Mouse (Mus musculus): ENCODE results near the gene Spef2. TPM values are rescaled to one million over a fixed set of nuclear protein-coding genes. Genes with fewer than 3 reads are reported as not detected.
"Not testable (repeated sequence)": the region's sequence is repeated elsewhere in the genome, so short reads cannot be mapped to it uniquely, and the experiment has no call there.

The Spef2 gene
- total RNA-seq, 2 experiments from 2014 or later, result 0.48 to 0.50 TPM

- no peak for DNase-seq (ENCODE audit: low spot score in 2 of 2)
- intact Hi-C loops (cut with DNase I), result no loop called here
Measured at GRCm38 (mm10) chr15:9677343-9678036, 71.2 kb downstream of the Spef2 start.

DNA sequence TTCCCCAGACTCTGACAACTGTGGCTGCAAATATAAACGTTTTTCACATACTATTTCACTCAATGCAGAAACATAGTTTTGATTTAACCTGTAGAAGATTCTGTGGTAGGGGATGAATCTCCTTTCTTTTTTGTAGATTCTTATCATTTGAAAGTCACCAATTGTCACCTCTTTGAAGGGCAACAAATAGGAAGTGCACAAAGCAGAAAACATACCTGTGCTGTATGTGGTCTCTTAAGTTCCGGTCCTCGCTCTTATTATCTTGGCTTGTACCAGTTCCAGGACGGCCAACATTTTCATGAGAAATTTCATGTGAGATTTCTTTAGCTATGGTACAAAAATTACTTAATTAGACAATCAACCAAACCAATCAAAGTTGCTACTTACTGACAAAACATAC, 80.1 kb downstream of the Spef2 start:
- DNase-seq (ENCODE audit: low spot score in 2 of 2), result no peak
- intact Hi-C loops (cut with DNase I), result no loop called here

DNA sequence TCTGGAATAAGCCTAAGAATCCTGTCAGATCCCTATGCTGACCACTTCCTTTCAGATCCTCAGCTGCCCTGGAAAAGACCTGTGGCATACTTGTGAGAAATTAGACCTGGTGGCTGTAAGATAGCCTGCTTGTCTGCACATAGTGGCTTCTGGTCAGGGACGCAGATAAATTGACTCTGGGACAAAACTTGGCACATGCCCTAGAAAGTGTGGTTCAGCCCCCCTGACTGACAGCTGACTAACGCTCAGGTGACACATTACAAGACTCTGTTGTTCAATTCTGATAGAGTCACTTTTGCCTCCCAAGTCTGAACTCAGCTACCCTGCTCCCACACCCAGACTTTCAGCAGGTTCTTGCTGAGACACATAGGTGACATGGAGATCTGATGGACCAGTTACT, 83.7 kb downstream of the Spef2 start:
- DNase-seq (ENCODE audit: low spot score in 2 of 2); intact Hi-C loops (cut with DNase I): not testable (repeated sequence)

- intact Hi-C loops (cut with DNase I), result no loop called here
Measured at GRCm38 (mm10) chr15:9661215-9661614, 87.5 kb downstream of the Spef2 start.

GRCm38 (mm10) chr15:9634471-9634870, 114.2 kb downstream of the Spef2 start:
- DNase-seq (ENCODE audit: low spot score in 2 of 2), result peak; percentile 4 to 11
- intact Hi-C loops (cut with DNase I), result no loop called here

More at GRCm38 (mm10) chr15:9661215-9661614, 87.5 kb downstream of the Spef2 start:
- no peak for DNase-seq (ENCODE audit: low spot score in 2 of 2)

DNA sequence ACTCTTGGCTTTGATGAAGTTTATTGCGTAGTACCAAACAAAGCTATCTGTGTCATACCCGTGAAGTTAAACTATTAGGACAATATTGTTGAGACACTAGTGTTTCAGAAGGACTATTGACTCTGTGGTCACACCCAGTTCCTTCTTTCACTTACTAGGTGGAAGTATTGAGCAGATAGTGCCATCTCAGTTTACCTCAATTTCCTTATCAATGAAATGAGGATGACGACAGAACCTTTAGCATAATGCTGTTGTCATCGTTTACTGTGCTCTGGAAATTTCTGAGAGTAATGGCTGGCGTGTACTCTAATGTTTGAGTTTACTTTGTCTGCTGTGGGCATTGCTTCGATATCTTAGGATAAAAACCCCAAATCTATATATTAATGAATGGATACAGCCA, 117.0 kb downstream of the Spef2 start:
- no peak for DNase-seq (ENCODE audit: low spot score in 2 of 2)
- intact Hi-C loops (cut with DNase I), result no loop called here

DNA sequence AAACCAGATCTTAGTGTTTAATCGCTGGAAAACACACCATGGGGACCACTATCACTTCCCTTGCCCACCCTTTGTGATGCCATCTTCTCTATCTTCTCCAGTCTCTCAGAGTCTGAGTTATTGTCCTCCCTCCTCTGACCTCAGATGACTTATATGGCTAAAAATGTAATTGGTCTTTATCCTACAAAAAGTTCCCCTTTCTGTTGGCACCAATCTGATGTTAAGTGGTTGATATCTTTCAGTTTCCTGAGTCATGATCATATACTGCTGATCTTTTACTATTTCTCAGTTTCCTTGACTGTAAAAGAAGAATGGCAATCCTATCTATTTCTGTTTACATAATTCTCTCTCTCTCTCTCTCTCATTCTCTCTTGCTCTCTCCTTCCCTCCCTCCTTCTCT, 119.0 kb downstream of the Spef2 start:
- no peak for DNase-seq (ENCODE audit: low spot score in 2 of 2)
- intact Hi-C loops (cut with DNase I), result no loop called here

- intact Hi-C loops (cut with DNase I), result no loop called here
- DNase-seq (ENCODE audit: low spot score in 2 of 2), result no peak
Measured at GRCm38 (mm10) chr15:9624619-9625018, 124.0 kb downstream of the Spef2 start.

- DNase-seq (ENCODE audit: low spot score in 2 of 2), result peak in 1 of 2 experiments; percentile 20
- intact Hi-C loops (cut with DNase I), result loop anchor here (2.0 kb wide), 1 partner anchor 153 kb away; no protein-coding TSS in a partner anchor
Measured at GRCm38 (mm10) chr15:9608177-9608576, 140.5 kb downstream of the Spef2 start.

DNA sequence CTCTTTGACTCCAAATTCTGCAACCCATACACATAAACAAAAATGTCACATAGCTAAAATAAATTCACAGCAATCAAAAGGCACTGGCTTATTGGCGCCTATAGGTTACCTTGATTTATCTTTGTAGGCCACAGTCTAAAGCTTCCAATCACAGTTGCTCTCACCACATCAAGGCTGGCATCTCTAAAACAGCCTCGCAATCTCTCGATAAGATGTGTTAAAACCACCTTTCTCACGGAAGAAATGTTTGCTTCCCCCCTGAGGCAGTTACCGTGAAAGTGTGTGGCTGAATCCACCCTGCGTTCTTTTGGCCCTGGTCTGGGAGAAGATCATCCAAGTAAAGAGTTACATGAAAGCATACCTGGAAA, 148.6 kb downstream of the Spef2 start:
- intact Hi-C loops (cut with DNase I), result no loop called here
- no peak for DNase-seq (ENCODE audit: low spot score in 2 of 2)

GRCm38 (mm10) chr15:9599382-9600087, 149.1 kb downstream of the Spef2 start:
- intact Hi-C loops (cut with DNase I), result no loop called here

GRCm38 (mm10) chr15:9596298-9597060, 152.2 kb downstream of the Spef2 start:
- intact Hi-C loops (cut with DNase I), result no loop called here
- DNase-seq (ENCODE audit: low spot score in 2 of 2), result no peak

More at GRCm38 (mm10) chr15:9599382-9600087, 149.1 kb downstream of the Spef2 start:
- DNase-seq (ENCODE audit: low spot score in 2 of 2), result no peak

DNA sequence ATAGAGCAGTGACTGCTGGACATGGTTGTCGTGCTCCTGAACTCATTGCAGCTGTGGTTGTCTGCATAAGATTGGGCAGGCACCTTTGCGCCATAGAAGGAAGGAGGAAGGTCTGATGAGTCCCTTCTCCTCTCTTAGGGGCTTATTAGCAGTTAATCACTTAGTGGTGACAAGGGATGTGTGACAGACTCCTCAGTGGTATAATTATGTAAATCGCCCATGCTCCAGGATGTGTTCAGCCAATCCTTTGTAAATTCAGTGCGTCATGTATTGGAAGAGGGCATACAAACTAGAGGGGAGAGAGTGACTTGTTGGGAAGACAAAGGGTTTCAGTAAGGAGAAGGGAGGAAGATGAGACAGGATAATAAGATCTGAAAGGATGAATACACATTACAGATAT, 158.7 kb downstream of the Spef2 start:
- intact Hi-C loops (cut with DNase I), result no loop called here

GRCm38 (mm10) chr15:9580470-9581280, 168.0 kb downstream of the Spef2 start:
- no peak for DNase-seq (ENCODE audit: low spot score in 2 of 2)
- intact Hi-C loops (cut with DNase I), result no loop called here

More for the DNA sequence above, 158.7 kb downstream of the Spef2 start:
- DNase-seq (ENCODE audit: low spot score in 2 of 2), result no peak

GRCm38 (mm10) chr15:9577303-9577702, 171.4 kb downstream of the Spef2 start:
- DNase-seq (ENCODE audit: low spot score in 2 of 2), result no peak
- intact Hi-C loops (cut with DNase I), result no loop called here

DNA sequence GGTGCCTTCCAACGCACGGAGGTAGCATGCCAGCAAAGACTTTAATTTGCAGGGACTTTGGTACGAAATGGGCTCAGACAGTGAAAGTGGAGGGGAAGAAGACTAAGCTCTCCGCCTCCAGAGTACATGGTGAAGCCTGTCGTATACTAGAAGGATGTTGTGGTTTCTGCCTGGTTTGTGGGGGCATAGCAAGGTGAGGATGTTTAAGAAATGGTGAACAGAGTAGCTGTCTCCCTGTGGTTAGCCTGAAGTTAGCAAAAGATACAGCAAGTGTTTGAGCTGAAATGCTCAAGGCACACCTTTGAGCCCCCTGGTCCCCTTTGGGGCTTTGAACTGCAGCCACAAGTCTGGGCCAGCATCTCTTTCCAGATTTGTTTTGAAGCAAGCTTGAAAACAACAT, 173.9 kb downstream of the Spef2 start:
- intact Hi-C loops (cut with DNase I), result no loop called here
- peak in 1 of 2 experiments; percentile 9 for DNase-seq (ENCODE audit: low spot score in 2 of 2)

- no peak for DNase-seq (ENCODE audit: low spot score in 2 of 2)
- intact Hi-C loops (cut with DNase I), result no loop called here
Measured at GRCm38 (mm10) chr15:9573361-9573760, 175.3 kb downstream of the Spef2 start.

- intact Hi-C loops (cut with DNase I), result no loop called here
- DNase-seq (ENCODE audit: low spot score in 2 of 2), result no peak
Measured at GRCm38 (mm10) chr15:9572664-9573063, 176.0 kb downstream of the Spef2 start.

DNA sequence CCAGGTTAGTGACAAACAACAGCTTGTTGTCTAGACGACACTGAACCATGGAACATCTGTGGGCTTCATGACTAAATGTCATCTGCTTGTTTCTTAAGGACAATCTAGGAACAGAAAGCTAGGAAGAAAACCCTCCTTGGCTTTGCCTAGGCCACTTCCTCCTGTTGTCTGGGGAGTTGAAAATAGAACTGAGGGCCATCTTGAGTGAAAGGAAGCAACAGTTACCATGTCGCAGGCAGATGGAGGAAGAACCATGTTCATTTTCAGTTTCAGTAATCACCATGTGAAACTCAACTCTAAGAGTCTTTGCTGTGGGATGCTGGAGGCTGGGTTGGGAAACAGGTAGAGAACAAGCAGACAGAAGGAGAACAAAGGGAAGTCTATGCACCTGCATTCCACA, 176.8 kb downstream of the Spef2 start:
- intact Hi-C loops (cut with DNase I), result no loop called here
- DNase-seq (ENCODE audit: low spot score in 2 of 2), result peak in 1 of 2 experiments; percentile 15

GRCm38 (mm10) chr15:9567316-9567715, 181.4 kb downstream of the Spef2 start:
- intact Hi-C loops (cut with DNase I), result no loop called here
- DNase-seq (ENCODE audit: low spot score in 2 of 2), result no peak

All from left cerebral cortex, postnatal 25 days (tissue).